Mouse (Mus musculus) hindbrain, embryonic 13.5 days (tissue): Measurements from ENCODE around the gene Agt. TPM values are rescaled to one million over a fixed set of nuclear protein-coding genes. Genes with fewer than 3 reads are reported as not detected.
A peak's percentile ranks its signal among the peaks of the same experiment; 100 is the strongest.

Source experiments
- ATAC-seq: fragments of 200-750 bp; cut with Nextera tagmentation; 2 replicates; pipeline ENCODE4 v1.8.0; 2017; ENCODE audit warnings: moderate TSS enrichment; ENCODE audit not compliant: low FRiP score
- H3K27ac ChIP-seq: fragments of 300-500 bp; sonication (generic); 2 replicates; pipeline ENCODE4 v1.5.1; 2015; ENCODE audit warnings: inconsistent platforms, mild to moderate bottlenecking, moderate library complexity
- H3K27me3 ChIP-seq: fragments of 300-500 bp; sonication (generic); 2 replicates; pipeline ENCODE4 v1.6.1; 2015; ENCODE audit warnings: mild to moderate bottlenecking, inconsistent platforms
- H3K36me3 ChIP-seq: fragments of 300-500 bp; sonication (generic); 2 replicates; pipeline ENCODE4 v1.6.1; 2015; ENCODE audit warnings: mild to moderate bottlenecking, inconsistent platforms
- H3K4me1 ChIP-seq: fragments of 300-500 bp; sonication (generic); replicated peaks from 2 replicates; pipeline ENCODE4 v1.6.1; 2015; ENCODE audit warnings: inconsistent platforms
- H3K4me2 ChIP-seq: fragments of 300-500 bp; sonication (generic); 2 replicates; pipeline ENCODE4 v1.6.1; 2015; ENCODE audit warnings: inconsistent platforms, mild to moderate bottlenecking, moderate library complexity
- H3K4me3 ChIP-seq: fragments of 300-500 bp; sonication (generic); 2 replicates; pipeline ENCODE4 v1.5.1; 2015; ENCODE audit warnings: mild to moderate bottlenecking, inconsistent platforms
- H3K9ac ChIP-seq: fragments of 300-500 bp; sonication (generic); 2 replicates; pipeline ENCODE4 v1.6.1; 2015; ENCODE audit warnings: mild to moderate bottlenecking, inconsistent platforms
- H3K9me3 ChIP-seq: fragments of 300-500 bp; sonication (generic); 2 replicates; pipeline ENCODE4 v1.6.1; 2016; ENCODE audit warnings: inconsistent platforms
- WGBS: fragments of 180-500 bp; shearing (Covaris S2); methylation state at CpG from one replicate; pipeline ENCODE4 v1.1.7; 2015; 5-methylcytosine and 5-hydroxymethylcytosine counted together
- polyA plus RNA-seq: library from polyadenylated mRNA; unstranded; fragments of >200 nt; fragmentation: Nextera tagmentation; extraction: Ambion mirVana; gene quantifications from 2 replicates; pipeline ENCODE4 v1.2.1, GENCODE M21; 2015

Gene Agt
- polyA plus RNA-seq, 1 experiment from 2014 or later: 0.17 TPM

DNA sequence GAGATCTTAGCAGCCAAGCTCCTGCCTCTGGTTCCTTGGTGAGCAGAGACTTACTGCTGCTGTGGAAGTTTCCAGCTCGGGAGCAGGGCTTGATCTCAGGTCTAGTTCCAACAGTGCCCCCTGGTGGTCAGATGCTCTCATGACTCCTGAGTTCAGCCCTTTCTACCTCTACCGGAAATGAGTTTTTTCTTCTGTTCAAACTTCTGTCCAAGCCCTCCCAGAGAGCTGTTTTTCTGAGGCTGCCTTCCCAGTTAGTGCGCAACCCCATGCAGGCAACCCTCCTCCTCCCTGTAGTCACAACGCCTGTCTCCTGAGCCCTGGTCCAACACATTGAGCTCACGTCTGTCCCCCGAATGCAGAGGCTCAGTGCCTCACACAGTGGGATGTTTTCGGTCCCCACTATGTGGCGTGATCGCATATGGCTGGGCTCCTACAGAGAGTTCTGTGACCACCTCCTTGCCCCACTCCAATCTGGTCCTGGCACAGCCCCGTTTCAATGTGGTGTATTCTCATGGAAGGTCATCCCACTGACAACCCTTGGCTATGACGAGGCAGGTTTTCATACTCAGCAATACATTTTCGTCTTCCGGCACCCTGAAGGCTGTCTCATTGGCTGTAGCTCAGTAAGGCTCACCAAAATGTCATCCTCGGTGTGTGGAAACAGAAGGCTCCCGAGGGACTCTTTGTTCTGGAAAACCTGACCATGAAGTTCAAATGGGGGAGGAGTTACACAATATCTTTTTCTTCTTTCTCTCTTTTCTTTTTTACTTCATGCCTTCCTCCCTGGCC, 4.2 kb upstream of the Agt start:
- H3K4me3 ChIP-seq: no peak overlapping the region
- H3K27me3 ChIP-seq: 0 out of 2 replicates have a peak, but pooled peaks cover 4% of the 10 kb centered on the region
- 60% methylated on average over 15 of the region's 15 CpGs for WGBS
- H3K9ac ChIP-seq: 0 out of 2 replicates have a peak overlapping the region, but pooled peaks have one; percentile 1
- peaks cover 9% of the 10 kb centered on the region; the same call in 1 of the 2 replicates for H3K4me1 ChIP-seq
- no peaks in the 10 kb centered on the region for H3K36me3 ChIP-seq
- no peak overlapping the region for H3K27ac ChIP-seq
- H3K4me2 ChIP-seq: no peak overlapping the region
- ATAC-seq: peak; percentile 46; the same call in 1 of the 2 replicates
- H3K9me3 ChIP-seq: no peaks in the 10 kb centered on the region

DNA sequence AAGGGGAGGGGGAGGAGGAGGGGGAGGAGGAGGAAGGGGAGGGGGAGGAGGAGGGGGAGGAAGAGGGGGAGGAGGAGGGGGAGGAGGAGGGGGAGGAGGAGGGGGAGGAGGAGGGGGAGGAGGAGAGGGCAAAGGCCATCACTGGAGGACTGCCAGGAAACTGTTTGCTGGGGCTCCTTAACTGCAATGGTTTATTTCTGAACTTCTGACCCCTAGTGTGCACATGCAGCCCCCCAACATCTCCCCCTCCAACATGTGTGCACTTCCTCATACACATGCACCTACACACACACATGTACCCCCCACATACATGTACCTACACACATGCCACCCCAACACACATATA, 2.9 kb upstream of the Agt start:
- no peak for ATAC-seq

DNA sequence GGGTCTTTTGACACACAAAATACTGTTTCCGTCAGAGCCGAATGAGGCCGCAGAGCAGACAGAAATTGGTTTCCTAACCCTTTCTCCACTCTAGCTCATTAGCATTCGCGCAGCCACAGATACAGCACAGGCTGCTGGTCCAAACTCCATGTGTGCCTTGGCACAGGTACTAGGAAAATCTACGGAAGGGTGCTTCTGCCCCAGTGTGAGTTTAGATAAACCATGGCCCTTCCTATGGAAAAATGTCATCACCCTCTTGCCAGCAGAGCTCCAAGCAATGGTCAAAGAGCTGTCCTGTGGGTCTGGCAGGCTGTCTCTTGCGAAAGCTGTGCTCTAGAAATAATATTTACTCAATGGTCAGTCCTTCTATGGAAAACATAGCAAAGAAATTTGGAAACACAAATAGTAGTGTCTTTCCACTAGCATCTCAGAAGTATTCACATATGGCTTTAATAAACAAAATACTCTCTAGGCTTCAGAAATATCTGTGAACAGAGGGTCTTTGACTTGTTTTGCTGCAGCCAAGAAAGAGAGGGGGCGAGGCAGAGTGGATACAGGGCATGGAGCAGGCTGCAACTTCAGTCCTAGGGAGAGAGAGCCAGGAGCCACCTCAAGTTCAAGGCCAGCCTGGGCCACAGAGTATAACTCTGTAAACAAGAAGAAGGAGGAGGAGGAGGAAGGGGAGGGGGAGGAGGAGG, 2.4 kb upstream of the Agt start:
- no peak overlapping the region for H3K27ac ChIP-seq
- WGBS: 78% methylated on average over 8 of the region's 8 CpGs
- ATAC-seq: no peak

More for the DNA sequence above, 2.9 kb upstream of the Agt start:
- peaks cover 9% of the 10 kb centered on the region; the same call in 1 of the 2 replicates for H3K4me1 ChIP-seq
- no peak overlapping the region for H3K4me3 ChIP-seq
- 0 out of 2 replicates have a peak, but pooled peaks cover 4% of the 10 kb centered on the region for H3K27me3 ChIP-seq
- no peak overlapping the region for H3K27ac ChIP-seq
- no peak overlapping the region for H3K4me2 ChIP-seq
- no peaks in the 10 kb centered on the region for H3K9me3 ChIP-seq
- no peaks in the 10 kb centered on the region for H3K36me3 ChIP-seq
- H3K9ac ChIP-seq: no peak overlapping the region

DNA sequence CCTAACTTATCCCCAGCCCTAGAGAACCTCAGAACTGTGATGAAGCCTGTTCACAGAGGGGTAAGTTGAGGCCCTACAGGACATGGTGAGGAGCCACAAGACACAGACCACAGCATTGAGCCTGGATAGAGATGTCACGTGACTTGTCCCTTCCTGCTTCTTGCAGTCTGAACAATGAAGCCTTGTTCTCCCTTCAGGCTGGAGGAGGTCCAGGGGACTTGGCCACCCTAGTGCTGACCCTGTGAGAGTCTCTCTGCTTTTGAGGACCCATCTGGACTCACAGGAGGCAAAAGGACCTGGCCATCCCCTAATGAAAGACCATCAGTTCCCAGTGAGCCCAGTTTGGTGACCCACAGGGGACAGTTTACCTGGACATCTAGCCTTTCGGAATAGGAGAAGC, 406 bp downstream of the Agt start:
- Histone ChIP-seq H3K27me3 (peaks cover under 1% of the 10 kb centered on the region; the same call in 1 of the 2 replicates), H3K36me3 (no peaks in the 10 kb centered on the region), H3K4me3 (no peak overlapping the region), H3K9me3 (no peaks in the 10 kb centered on the region), H3K4me1 (peaks cover 9% of the 10 kb centered on the region; the same call in 1 of the 2 replicates), H3K4me2 (no peak overlapping the region), H3K9ac (no peak overlapping the region), H3K27ac (no peak overlapping the region)
- ATAC-seq: no peak
- WGBS: 65% methylated on average over 2 of the region's 2 CpGs

More for the DNA sequence above, 2.4 kb upstream of the Agt start:
- H3K4me1 ChIP-seq: peaks cover 9% of the 10 kb centered on the region; the same call in 1 of the 2 replicates
- no peaks in the 10 kb centered on the region for H3K36me3 ChIP-seq
- no peak overlapping the region for H3K9ac ChIP-seq
- 0 out of 2 replicates have a peak, but pooled peaks cover 4% of the 10 kb centered on the region for H3K27me3 ChIP-seq
- H3K9me3 ChIP-seq: no peaks in the 10 kb centered on the region
- H3K4me2 ChIP-seq: no peak overlapping the region
- H3K4me3 ChIP-seq: no peak overlapping the region

DNA sequence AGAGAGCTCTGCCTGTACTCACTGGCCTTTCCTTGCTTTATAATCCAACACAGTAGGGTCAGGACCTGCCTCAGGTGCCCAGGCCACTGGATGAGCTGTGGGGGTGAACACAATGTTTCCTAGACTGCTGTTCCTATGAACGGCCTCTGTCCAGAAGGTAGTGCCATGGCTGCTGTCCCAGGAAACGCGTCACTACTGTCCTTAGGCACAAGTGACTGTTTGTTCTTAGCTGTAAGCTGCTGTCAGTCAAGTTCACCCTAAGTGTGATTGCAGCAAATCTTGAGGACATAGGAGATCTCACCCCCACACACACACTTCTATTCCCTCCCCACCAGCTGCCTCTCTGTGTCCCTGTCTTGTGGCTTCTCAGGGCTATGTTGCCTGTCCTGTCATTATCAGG, 1.9 kb downstream of the Agt start:
- Histone ChIP-seq H3K27me3 (peaks cover 6% of the 10 kb centered on the region; the same call in 1 of the 2 replicates), H3K4me3 (no peak overlapping the region), H3K36me3 (no peaks in the 10 kb centered on the region), H3K27ac (no peak overlapping the region), H3K9me3 (no peaks in the 10 kb centered on the region), H3K4me1 (peaks cover 6% of the 10 kb centered on the region; the same call in 1 of the 2 replicates), H3K4me2 (no peak overlapping the region), H3K9ac (no peak overlapping the region)
- no peak for ATAC-seq
- WGBS: 88% methylated on average over 3 of the region's 3 CpGs

DNA sequence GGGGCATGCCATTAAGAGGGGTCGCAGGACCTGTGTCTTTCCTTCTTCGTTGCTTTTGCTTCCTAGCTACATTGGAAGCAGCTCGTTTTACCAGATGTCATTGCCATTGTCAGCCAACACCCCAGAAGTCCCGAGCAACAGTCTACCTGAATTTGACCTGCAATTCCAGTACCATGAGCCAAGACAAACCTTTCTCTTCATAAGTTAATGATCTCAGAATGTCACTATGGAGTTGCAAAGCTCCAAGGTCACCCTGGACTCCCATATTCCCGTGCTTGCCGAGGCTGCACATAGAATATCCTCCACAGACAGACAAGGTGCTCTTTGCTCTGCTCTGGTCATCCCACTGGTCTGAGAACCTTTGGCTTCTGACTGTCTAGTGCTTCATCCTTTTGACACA, 2.4 kb downstream of the Agt start:
- 83% methylated on average over 6 of the region's 6 CpGs for WGBS
- H3K9ac ChIP-seq: no peak overlapping the region
- H3K27ac ChIP-seq: no peak overlapping the region
- H3K4me3 ChIP-seq: no peak overlapping the region
- ATAC-seq: no peak
- H3K9me3 ChIP-seq: no peaks in the 10 kb centered on the region
- no peaks in the 10 kb centered on the region for H3K36me3 ChIP-seq
- H3K4me1 ChIP-seq: peaks cover 6% of the 10 kb centered on the region; the same call in 1 of the 2 replicates
- peaks cover 6% of the 10 kb centered on the region; the same call in 1 of the 2 replicates for H3K27me3 ChIP-seq
- H3K4me2 ChIP-seq: no peak overlapping the region

DNA sequence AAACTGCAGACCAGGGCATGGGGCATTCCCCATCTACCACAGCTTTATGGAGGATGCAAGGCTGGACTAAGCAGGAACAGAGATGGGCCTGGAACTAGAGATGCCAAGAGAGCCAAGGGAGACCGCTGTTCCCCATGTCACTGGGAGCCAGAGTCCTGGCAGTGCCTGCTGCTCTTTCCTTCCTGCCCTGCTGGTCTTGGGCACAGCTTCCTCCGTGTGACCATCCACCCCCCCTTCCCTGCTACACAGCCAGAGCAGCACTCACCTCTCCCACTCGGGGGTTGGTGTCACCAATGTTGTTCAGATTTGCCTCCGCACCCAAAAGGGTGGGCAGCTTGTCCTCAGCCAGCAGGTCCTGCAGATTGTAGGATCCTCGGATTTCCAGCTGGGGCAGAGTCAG, 12.0 kb downstream of the Agt start:
- H3K27ac ChIP-seq: peak overlapping the region; percentile 44; the same call in 1 of the 2 replicates
- no peak for ATAC-seq
- H3K9me3 ChIP-seq: no peaks in the 10 kb centered on the region
- no peak overlapping the region for H3K4me3 ChIP-seq
- H3K27me3 ChIP-seq: 0 out of 2 replicates have a peak, but pooled peaks cover 3% of the 10 kb centered on the region
- H3K9ac ChIP-seq: 0 out of 2 replicates have a peak overlapping the region, but pooled peaks have one; percentile 5
- peaks cover 7% of the 10 kb centered on the region for H3K36me3 ChIP-seq
- 74% methylated on average over 5 of the region's 5 CpGs for WGBS
- H3K4me1 ChIP-seq: peaks cover 19% of the 10 kb centered on the region
- no peak overlapping the region for H3K4me2 ChIP-seq

DNA sequence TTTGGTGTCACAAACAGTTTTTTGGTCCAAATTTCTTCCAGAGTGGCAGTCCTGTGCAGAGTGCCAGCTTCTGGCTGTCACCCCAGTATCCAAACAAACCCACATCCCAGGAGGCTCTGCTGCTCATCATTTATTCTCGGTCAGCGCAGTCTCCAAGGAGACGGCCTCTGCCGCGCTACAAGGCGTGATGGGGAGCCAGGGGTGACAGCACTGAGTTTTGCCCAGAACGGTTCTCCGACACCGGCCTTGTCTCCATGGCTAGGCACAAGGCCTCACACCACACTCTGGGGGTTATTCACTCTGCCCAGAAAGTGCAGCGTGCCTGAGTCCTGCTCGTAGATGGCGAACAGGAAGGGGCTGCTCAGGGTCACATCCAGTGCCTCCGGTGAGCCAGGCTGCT, 12.8 kb downstream of the Agt start:
- Histone ChIP-seq H3K9ac (peak overlapping the region; percentile 53), H3K4me1 (peaks cover 19% of the 10 kb centered on the region), H3K27me3 (0 out of 2 replicates have a peak, but pooled peaks cover 3% of the 10 kb centered on the region), H3K36me3 (peaks cover 15% of the 10 kb centered on the region), H3K9me3 (no peaks in the 10 kb centered on the region), H3K4me3 (no peak overlapping the region), H3K4me2 (0 out of 2 replicates have a peak overlapping the region, but pooled peaks have one; percentile 0), H3K27ac (peak overlapping the region; percentile 44)
- 0 out of 2 replicates have a peak, but pooled peaks have one; percentile 54 for ATAC-seq
- 35% methylated on average over 13 of the region's 13 CpGs for WGBS

DNA sequence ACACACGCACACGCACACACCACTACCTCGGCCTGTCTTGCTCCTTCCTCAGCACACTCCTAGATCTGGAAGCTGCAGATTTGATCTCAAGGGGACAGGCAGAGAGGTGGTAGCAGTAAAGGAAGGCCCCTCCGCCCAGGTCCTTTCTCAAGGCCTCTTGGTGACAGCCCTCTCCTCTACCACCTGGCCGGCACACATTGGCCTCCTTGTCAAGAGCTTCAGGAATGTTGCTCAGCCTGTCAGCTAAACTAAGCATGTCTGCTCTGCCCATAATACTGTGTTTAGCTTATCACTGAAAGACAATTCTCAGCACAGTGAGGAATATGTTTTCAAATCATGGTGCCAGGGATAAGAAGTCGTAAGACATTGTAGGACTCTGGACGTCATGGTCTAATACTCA, 13.3 kb downstream of the Agt start:
- no peak for ATAC-seq
- H3K9me3 ChIP-seq: no peaks in the 10 kb centered on the region
- WGBS: 80% methylated on average over 7 of the region's 7 CpGs
- H3K36me3 ChIP-seq: peaks cover 20% of the 10 kb centered on the region
- H3K4me1 ChIP-seq: peaks cover 19% of the 10 kb centered on the region
- no peak overlapping the region for H3K4me2 ChIP-seq
- H3K9ac ChIP-seq: peak overlapping the region; percentile 53; the same call in 1 of the 2 replicates
- 0 out of 2 replicates have a peak, but pooled peaks cover 3% of the 10 kb centered on the region for H3K27me3 ChIP-seq
- H3K4me3 ChIP-seq: no peak overlapping the region
- peak overlapping the region; percentile 40 for H3K27ac ChIP-seq

DNA sequence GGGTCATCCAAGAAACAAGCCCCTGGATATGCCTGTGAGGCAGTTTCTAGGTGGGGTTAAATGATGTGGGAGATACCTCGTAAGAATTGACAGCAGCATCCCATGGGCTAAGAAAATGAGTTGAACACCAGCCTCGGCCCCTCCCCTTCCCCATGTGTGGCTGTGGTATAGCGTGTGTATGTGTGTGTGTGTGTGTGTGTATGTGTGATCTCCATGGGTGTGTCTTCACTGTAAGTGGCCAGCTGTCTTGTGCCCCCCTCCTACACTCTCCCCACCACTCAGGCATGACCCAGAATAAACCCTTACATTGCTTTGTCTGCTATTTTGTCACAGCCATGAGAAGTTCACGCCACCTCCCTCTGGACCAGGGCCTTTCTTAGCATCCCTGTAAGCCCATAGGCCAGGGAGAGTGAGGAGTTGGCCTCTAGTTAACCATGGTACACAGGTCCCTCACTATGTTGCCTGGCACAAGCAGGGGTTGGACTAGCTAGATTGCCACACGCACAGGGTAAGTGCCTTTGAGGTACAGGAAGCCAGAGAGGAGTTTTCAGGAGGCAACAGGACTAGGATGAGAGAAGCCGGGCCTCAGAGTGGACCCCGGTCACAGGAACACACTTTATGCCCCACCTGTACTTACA, 14.3 kb downstream of the Agt start:
- Histone ChIP-seq H3K9ac (no peak overlapping the region), H3K9me3 (no peaks in the 10 kb centered on the region), H3K27me3 (no peaks in the 10 kb centered on the region), H3K4me1 (peaks cover 19% of the 10 kb centered on the region), H3K36me3 (peaks cover 29% of the 10 kb centered on the region), H3K4me2 (no peak overlapping the region), H3K4me3 (no peak overlapping the region), H3K27ac (peak overlapping the region; percentile 30; the same call in 1 of the 2 replicates)
- no peak for ATAC-seq
- 91% methylated on average over 7 of the region's 7 CpGs for WGBS

DNA sequence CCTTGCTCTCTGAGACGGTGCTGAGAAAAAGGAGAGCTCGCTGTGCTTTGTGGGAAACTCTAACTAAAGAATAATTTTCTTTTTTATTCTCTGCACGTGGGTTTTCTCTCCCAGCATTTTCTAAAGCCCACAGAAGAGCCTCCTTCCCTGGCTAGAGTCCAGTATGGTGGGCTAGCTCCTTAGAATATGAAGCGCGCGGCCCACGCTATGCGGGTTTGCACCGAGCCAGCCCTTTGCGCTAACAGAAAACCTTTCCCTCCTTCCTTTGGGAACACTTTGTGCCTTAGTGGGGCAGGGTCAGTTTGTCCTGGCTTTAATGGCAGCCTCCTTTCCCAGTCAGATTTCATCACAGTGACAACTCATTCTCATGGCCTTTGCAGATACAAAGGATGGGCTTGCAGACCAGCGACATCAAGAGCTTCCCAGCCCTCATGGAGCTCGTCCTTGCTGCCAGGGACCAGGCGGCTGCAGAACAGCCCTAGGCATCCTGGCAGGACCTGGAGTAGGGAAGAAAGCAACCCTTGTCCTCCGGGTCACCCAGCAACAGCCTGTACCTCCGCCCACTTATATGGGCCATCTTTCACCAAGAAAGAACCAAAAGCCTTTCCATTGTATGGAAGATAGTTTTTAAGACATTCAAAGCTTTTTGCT, 18.4 kb downstream of the Agt start:
- 88% methylated on average over 15 of the region's 15 CpGs for WGBS
- Histone ChIP-seq H3K36me3 (peaks cover 68% of the 10 kb centered on the region), H3K4me1 (peaks cover 14% of the 10 kb centered on the region), H3K27me3 (no peaks in the 10 kb centered on the region), H3K27ac (no peak overlapping the region), H3K4me3 (no peak overlapping the region), H3K4me2 (no peak overlapping the region), H3K9ac (no peak overlapping the region), H3K9me3 (no peaks in the 10 kb centered on the region)
- ATAC-seq: no peak
